Mouse (Mus musculus): ENCODE measurements around the gene Pcyox1.
A peak's percentile ranks its signal among the peaks of the same experiment; 100 is the strongest.

Gene Pcyox1

DNA sequence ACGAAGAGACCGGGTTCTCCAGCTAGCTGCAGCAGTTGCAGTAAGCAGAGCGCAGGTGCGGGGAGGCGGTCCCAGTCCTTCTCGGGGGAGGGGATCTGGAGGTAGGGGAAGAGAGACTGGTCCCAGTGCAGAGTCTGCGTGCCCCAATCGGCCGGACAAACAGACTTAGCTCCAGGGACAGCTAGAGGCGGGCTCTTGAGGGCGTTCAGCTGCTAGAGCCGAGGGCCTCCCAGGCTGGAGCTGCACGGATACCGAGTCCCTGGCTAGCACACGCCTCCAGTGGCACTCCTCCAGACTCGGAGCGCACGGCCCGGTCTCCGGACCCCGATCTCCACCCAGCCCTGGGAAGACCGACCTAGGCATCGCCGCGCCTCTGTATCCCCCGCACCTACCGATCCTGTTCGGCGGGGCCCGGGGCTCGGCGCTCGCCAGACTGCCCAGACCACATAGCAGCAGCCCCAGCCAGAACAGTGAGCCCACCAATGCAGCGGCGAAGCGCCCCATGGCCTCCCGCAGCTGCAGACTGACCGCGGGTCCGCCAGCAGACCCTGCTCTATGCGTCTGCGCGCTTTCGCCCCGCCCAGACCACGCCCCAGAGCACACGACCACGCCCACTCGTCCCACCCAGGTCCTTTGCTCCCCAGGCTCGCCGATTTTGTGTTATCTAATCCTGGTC, at the start of gene Pcyox1:
Gene Pcyox1, minus strand, starts transcription at position 574 of the 676 bp plus-strand sequence.
- DNase-seq (ENCODE audit: low read depth, low spot score) = peak; percentile 72

GRCm38 (mm10) chr6:86445551-86445950, 48.6 kb upstream of the Pcyox1 start:
- DNase-seq (ENCODE audit: low read depth, low spot score) = no peak

- DNase-seq (ENCODE audit: low read depth, low spot score) = no peak
Observed at GRCm38 (mm10) chr6:86441571-86441970, 44.6 kb upstream of the Pcyox1 start.

DNA sequence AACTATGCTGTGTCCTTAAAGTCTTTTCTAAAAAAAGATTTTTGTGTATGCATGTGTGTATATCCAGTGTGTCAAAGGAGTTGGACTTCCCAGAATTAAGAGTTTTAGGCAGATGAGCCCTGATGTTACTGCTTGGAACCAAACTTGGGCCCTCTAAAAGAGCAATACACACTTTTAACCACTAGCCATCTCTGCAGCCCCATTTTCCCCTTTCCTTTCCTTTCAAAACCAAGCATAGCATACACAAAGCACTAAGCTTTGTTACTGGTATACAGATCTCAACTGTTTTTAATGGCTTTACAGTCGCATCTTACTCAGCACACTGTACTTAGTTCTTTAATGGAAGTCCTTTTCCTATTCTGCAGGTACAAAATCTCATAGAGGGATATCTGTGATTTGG, 42.6 kb upstream of the Pcyox1 start:
- DNase-seq (ENCODE audit: low read depth, low spot score) = no peak

DNA sequence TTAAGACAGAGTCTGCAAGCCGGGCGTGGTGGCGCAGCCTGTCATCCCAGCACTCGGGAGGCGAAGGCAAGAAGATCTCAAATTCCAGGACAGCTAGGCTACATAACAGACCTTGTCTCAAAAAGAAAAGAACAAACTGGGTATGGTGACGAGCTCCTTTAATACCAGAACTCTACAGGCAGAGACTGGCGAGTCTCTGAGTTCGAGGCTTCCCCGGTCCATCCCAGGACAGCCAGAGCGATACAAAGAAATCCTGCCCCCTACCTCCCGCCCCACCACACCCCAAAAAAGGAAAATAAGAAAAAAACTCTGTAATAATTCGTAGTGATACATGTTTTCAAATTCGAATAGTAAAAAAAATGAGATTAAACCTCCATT, 42.2 kb upstream of the Pcyox1 start:
- no peak for DNase-seq (ENCODE audit: low read depth, low spot score)

DNA sequence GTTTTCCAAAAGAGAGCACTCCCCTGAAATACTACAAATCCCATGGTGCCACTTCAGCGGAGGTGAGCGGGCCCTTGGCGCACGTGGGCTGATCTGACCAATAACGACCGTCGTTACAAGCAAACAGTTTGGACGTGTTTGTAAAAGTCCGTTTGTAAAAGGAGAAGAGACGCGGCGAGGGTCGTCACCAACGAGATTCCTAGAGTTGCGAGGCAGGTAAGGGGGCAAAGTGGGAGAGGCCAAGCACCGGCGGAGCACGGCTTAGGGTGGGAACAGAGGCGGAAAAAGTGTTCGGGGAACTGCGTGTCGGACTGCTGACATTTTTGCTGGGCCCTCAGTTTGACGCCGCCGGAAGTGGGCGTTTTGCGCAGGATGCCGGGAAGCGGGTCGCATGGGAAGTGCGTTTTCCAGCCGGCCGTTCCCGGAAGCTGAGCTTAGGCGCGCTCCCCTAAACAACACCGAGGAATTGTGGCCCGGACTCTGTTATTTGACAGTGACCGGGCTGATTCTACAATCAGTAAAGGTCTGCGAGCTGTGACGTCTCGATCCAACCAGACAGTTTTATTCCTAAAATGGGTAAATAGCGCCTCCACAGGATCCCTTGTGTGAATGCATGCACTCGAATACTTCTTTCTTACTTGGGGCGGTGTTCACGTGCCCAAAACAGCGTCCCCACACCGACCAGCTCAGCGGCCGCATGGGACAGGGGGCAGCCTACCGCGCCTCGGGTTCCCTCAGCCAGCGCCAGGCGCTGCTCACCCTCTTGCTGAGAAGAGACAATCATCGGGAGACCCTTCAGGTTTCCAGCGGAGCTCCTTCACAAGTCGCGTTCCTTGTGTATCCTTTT, 41.5 kb upstream of the Pcyox1 start, which contains the start of gene C87436:
Gene C87436, plus strand, starts transcription at position 103 of the 847 bp plus-strand sequence.
- DNase-seq (ENCODE audit: low read depth, low spot score) = peak; percentile 93

- DNase-seq (ENCODE audit: low read depth, low spot score) = peak; percentile 12
Observed at GRCm38 (mm10) chr6:86437711-86438110, 40.8 kb upstream of the Pcyox1 start.

- DNase-seq (ENCODE audit: low read depth, low spot score) = no peak
Observed at GRCm38 (mm10) chr6:86433696-86434095, 36.7 kb upstream of the Pcyox1 start.

- no peak for DNase-seq (ENCODE audit: low read depth, low spot score)
Observed at GRCm38 (mm10) chr6:86431531-86431930, 34.6 kb upstream of the Pcyox1 start.

DNA sequence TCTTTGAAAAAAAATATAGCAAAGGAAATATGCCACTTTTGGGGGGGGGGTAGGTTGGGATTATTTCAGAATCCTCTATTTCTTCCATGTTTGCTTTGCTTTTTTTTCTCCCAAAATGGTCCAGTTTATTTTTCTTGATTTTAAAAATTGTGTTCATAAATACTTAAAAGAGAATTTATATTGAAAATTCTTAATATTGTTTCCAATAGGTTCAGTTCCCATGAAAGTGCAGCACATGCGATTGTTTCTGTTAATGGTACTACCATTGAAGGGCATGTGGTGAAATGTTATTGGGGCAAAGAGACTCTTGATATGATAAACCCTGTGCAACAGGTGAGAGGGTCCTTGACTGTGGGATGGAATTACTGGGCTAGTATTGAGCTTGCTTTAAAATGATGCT, 29.4 kb upstream of the Pcyox1 start, which contains the start of gene Gm44790:
Gene Gm44790, plus strand, starts transcription at position 301 of the 400 bp plus-strand sequence.
- no peak for DNase-seq (ENCODE audit: low read depth, low spot score)

GRCm38 (mm10) chr6:86420491-86420890, 23.5 kb upstream of the Pcyox1 start:
- DNase-seq (ENCODE audit: low read depth, low spot score) = no peak

DNA sequence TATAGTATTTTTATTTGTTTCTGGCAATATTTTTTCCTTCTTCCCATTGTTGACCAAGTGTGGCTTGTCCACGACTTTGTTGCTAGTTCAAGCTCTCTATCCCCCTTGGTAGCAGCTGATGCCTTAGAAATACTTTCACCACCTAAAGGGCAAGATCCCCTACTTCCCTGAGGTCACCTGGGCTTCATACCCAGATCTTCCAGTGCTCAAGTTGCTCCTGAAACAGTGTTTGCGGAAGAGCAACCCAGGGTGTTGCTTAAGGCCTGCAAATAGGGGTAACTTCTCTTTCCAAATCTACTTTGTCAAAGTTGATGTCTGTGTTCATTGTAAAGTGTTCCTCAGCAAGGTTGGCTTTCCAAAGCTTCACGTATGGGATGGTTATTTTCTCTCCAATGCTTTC, 22.3 kb upstream of the Pcyox1 start:
- DNase-seq (ENCODE audit: low read depth, low spot score) = no peak

- no peak for DNase-seq (ENCODE audit: low read depth, low spot score)
Observed at GRCm38 (mm10) chr6:86418711-86419110, 21.8 kb upstream of the Pcyox1 start.

GRCm38 (mm10) chr6:86406306-86406705, 9.4 kb upstream of the Pcyox1 start:
- no peak for DNase-seq (ENCODE audit: low read depth, low spot score)

DNA sequence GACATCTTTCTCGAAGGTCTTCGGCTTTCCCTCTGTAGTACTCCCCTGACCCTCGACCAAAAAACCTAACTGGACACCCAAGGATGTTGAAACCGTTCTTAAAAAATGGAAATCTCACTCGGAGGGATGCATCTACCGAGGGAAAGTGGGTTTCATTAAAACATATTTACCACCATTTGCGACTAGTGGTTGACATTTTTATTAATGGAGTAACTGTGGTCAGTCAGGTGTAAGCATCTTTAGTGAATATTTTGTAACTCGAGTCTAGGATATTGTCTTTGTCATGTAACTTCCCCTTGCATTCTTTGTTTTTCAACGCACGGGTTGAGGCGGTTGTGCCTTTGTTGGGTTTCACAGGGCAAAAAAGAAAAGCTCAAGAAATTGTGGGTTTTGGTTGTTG, 8.0 kb upstream of the Pcyox1 start:
- DNase-seq (ENCODE audit: low read depth, low spot score) = no peak

DNA sequence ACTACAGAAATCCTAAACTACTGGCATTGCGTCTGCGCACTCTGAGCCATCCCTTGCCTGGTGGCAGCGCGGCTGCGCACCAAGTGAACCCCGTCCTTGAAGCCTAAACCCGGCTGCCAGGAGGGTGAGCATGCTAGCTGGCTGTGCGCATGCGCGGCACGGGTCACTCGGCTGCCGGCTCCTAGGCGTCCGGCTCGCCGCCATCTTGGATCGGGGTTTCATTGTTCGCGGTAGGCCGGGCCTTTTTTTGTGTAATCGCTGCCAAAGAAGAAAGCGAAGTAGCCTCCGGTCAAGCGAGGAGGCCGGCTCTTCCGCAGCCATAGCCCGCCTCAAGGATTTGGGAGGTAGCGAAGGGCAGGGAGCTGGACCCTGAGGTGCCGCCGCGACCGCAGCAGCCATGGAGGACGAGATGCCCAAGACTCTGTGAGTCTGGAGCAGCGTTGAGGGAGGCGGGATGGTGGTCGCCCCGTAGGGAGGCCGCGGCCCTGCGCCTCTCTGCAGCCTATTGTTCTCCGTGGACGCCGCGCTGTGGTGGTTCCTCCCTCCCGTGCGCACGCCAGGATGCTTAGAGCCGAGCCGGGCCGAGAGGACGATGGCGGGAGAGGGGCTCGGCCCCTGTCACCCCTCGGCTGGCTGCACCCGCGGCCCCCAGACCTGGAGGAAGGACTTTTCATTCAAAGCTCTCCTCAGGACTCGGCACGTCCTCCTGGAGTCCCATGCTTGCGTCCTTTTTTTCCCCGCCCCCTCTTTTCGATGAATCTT, 7.3 kb upstream of the Pcyox1 start, which contains the start of gene Tia1:
Gene Tia1, plus strand, starts transcription at position 120 of the 762 bp plus-strand sequence.
- DNase-seq (ENCODE audit: low read depth, low spot score) = peak; percentile 97

GRCm38 (mm10) chr6:86403728-86404099, 6.8 kb upstream of the Pcyox1 start:
- peak; percentile 76 for DNase-seq (ENCODE audit: low read depth, low spot score)

DNA sequence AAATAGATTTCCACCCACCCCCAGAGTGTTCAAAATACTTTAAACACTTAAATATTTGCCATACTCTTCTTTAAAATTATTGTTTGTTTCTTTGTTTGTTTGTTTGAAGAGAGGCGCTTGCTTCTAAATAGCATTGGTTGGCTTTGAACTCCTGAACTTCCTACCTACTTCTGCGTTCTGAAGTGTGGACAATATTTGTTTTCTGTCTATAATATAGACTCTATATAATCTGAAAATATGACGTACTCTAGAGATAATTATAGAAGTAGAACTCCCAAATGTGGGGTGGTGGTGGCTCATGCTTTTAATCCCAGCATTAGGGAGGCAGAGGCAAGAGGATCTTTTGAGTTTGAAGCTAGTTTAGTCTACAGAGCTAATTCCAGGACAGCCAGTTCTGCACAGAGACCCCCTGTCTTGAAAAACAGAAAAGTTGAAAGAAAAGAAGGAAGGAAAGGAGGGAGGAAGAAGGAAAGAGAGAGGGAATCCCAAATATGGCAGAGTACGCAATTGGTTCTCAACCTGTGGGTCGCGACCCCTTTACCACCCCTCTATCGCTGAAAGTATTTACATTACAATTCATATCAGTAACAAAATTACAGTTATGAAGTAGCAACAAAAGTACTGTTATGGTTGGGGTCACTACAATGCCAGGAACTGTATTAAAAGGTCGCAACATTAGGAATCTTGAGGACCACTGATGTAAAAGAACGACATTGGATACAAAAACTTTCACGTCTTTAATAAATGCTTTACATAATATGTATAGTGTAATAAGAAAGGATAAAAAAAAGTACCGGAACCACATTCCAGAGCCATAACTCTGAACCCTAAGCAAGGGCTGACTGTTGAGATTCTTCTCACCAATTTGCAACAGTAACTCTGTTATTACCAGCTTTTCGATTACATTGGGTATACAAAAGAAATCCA, 6.0 kb upstream of the Pcyox1 start:
- DNase-seq (ENCODE audit: low read depth, low spot score) = no peak

- no peak for DNase-seq (ENCODE audit: low read depth, low spot score)
Observed at GRCm38 (mm10) chr6:86400972-86401371, 4.0 kb upstream of the Pcyox1 start.

- DNase-seq (ENCODE audit: low read depth, low spot score) = no peak
Observed at GRCm38 (mm10) chr6:86399995-86400394, 3.0 kb upstream of the Pcyox1 start.

- no peak for DNase-seq (ENCODE audit: low read depth, low spot score)
Observed at GRCm38 (mm10) chr6:86398986-86399385, 2.0 kb upstream of the Pcyox1 start.
